Mouse (Mus musculus) small intestine, adult 10 weeks (tissue): Measurements from ENCODE around the gene Pex19. TPM values are rescaled to one million over a fixed set of nuclear protein-coding genes. Genes with fewer than 3 reads are reported as not detected.

Experiments used
- polyA plus RNA-seq: library from polyadenylated mRNA; stranded (reverse); fragments of 350-450 nt; fragmentation: Illumina TruSeq; extraction: RNeasy Lipid Tissue Mini Kit (QIAGEN cat#74804); gene quantifications from one replicate; pipeline ENCODE4 v1.2.3, GENCODE M21; 2014; ENCODE audit warnings: low replicate concordance

Pex19 gene
- 61.3 TPM for polyA plus RNA-seq

GRCm38 (mm10) chr1:172126376-172127347 lies at the start of gene Pex19:
Gene Pex19, plus strand, starts transcription at chr1:172126755.

GRCm38 (mm10) chr1:172082101-172082898 lies 44.3 kb upstream of the Pex19 start, which contains the start of the genes Copa and Ncstn:
Gene Copa, plus strand, starts transcription at chr1:172082529.
Gene Ncstn, minus strand, starts transcription at chr1:172082795.

GRCm38 (mm10) chr1:172147835-172148278 lies 21.3 kb downstream of the Pex19 start, which contains the start of gene Dcaf8:
Gene Dcaf8, plus strand, starts transcription at chr1:172148084.

Other genes starting within 250 kb of the Pex19 start
- gene Gm10521, start 231.1 kb upstream of the Pex19 start, polyA plus RNA-seq, result 0.93 TPM
- 2.7 TPM for gene Slamf6, start 209.2 kb upstream of the Pex19 start, polyA plus RNA-seq
- 0.37 TPM for gene Vangl2, start 98.3 kb upstream of the Pex19 start, polyA plus RNA-seq
- not detected for gene Nhlh1, start 69.2 kb upstream of the Pex19 start, polyA plus RNA-seq
- 197 TPM for gene Copa, start 44.2 kb upstream of the Pex19 start, polyA plus RNA-seq
- 22.8 TPM for gene Ncstn, start 44.0 kb upstream of the Pex19 start, polyA plus RNA-seq
- gene Dcaf8, start 21.3 kb downstream of the Pex19 start, polyA plus RNA-seq, result 39.0 TPM
- gene Pea15a, start 80.0 kb downstream of the Pex19 start, polyA plus RNA-seq, result 16.0 TPM
- gene Casq1, start 93.1 kb downstream of the Pex19 start, polyA plus RNA-seq, result not detected
- not detected for gene Atp1a4, start 131.7 kb downstream of the Pex19 start, polyA plus RNA-seq
- gene Igsf8, start 134.9 kb downstream of the Pex19 start, polyA plus RNA-seq, result 0.30 TPM
- gene Atp1a2, start 171.3 kb downstream of the Pex19 start, polyA plus RNA-seq, result 3.0 TPM
- gene Kcnj9, start 202.6 kb downstream of the Pex19 start, polyA plus RNA-seq, result not detected
- 3.3 TPM for gene Kcnj10, start 214.5 kb downstream of the Pex19 start, polyA plus RNA-seq
- gene Pigm, start 249.8 kb downstream of the Pex19 start, polyA plus RNA-seq, result 25.7 TPM